Mouse (Mus musculus) lung, adult 2 months (tissue): ENCODE measurements around the gene Slc41a1.

ENCODE experiments used
- CTCF ChIP-seq: fragments of 200-500 bp; IDR thresholded peaks from 2 replicates; pipeline ENCODE4 v1.5.1; 2011; ENCODE audit warnings: mild to moderate bottlenecking, low read length, control low read depth; ENCODE audit not compliant: insufficient read depth
- POLR2A ChIP-seq: fragments of 200-500 bp; IDR thresholded peaks from 2 replicates; pipeline ENCODE4 v1.6.1; 2011; ENCODE audit warnings: low read depth, mild to moderate bottlenecking, control low read depth, low read length, borderline replicate concordance; ENCODE audit errors: extremely low read depth

DNA sequence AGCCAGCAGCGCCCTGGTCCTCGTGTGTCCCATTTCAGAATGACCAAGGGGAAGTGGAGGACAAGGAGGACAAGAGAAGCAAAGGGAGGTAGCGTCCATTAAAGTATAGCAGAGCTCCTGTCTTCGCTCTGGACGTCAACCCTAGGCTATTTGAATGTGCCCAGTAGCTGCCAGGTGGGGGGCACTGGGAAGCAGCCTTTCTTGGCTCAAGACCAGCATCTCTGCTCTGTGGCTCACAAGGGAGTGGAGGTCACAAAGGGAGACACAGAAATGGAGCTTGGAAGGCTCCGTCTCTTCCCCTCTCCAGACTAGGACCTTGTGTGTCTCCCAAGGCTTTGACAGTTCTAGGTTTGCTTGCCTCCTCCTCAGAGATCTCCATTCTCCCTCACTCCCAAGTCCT lies 10.4 kb upstream of the Slc41a1 start:
- TF ChIP-seq CTCF (no peak), POLR2A (no peak)
